Mouse (Mus musculus) testis, postnatal 14 days (tissue): Measurements from ENCODE around the gene Rnf144b.

Experiments used
- DNase-seq: peaks from one replicate; pipeline ENCODE4 v3.0.0; 2021; ENCODE audit warnings: low spot score

Rnf144b gene

GRCm38 (mm10) chr13:47124986-47125385 lies 2.5 kb downstream of the Rnf144b start:
- DNase-seq = no peak

DNA sequence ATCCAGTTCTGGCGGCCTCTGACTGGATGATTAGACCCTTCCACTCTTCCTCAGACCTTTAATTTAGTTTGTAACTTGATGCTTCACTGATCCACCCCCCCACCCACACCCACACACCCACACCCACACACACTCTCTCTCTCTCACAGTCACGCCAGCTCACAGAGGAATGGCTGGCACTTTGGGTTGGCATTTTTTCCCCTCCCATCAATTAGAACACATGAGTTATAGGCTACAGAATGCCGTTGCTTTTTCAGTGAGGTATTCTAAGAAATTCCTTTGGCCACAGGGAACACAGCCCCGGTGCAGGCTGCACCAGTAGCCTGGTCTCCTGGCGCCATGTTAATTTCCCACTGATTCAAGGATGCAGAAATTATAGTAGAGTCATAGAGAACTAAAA lies 3.1 kb downstream of the Rnf144b start:
- DNase-seq = no peak

- DNase-seq = no peak
These were observed 6.6 kb downstream of the Rnf144b start for GRCm38 (mm10) chr13:47129090-47129489.

DNA sequence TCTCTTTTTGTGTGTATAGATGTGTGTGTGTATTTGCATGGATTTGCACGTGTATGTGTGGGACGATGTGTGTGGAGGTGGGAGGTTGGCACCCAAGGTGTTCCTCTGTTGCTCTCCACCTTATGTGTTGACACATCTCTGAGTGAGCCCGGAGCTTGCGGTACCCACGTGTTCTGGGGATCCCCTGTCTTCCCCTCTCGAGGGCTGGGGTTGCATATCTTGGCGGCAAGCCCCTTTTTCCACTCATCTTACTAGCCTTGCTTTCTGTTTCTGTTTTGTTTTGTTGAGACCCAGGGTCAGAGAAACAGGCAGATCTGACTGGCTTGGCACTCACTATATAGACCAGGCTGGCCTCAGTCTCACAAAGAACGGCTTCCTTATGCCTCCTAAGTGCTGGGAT lies 10.6 kb downstream of the Rnf144b start:
- DNase-seq = no peak

- no peak for DNase-seq
These were observed 12.4 kb downstream of the Rnf144b start for GRCm38 (mm10) chr13:47134836-47135235.

DNA sequence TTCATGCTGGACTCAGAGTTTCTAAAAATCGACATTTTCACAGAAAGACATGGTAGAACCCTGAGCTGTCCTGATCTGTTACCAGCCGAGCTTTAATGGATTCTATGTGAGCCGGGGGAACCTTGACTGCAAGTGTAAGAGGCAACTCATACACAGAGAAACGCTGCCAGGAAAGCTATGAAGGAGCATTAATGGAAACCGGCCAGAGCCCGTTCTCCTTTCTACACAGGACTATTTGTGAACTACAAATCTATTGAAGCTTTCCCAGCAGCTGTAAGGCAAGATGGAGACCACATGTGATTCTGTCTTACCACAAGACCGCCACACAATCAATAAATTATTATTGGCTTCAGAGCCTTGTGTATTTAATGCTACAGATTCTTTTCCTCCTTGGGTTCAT lies 13.3 kb downstream of the Rnf144b start:
- DNase-seq = no peak

DNA sequence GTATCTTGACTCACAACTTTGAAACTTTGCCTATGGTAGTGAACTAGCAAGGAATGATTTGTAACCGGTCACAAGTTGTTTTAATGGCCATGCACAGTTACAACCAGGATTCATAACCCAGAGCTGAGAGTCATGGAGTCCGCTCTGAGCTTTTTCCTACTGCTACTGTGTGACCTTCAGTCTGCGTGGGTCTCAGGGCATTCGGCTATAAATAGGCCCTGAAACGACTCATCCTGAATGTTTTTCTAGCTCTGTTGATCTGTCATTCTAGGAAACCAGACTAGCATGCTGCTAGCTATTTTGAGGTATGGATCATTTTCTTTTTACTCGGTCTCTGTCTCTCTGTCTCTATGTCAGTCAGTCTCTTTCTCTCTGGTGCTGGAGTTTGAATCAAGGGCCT lies 20.3 kb downstream of the Rnf144b start:
- no peak for DNase-seq

- DNase-seq = no peak
These were observed 23.5 kb downstream of the Rnf144b start for GRCm38 (mm10) chr13:47145939-47146338.

DNA sequence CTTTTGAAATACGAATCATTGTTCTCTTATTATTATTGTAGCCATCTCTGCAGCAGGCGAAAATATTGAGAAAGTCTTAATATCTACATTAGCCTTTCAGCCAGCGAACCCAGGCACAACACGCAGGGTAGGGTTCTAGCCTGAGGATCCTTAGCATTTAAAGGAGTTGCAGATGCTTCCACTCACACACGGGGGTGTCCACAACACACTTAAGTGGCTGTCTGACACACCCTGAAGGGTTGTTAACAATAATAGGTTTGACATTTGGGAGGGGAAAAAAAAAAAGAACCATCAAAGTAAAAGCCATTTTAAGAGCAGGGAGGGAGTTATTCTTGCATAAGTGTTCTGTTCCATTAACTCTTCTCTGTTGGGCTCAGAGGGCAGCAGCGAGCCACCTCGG lies 23.9 kb downstream of the Rnf144b start:
- no peak for DNase-seq

DNA sequence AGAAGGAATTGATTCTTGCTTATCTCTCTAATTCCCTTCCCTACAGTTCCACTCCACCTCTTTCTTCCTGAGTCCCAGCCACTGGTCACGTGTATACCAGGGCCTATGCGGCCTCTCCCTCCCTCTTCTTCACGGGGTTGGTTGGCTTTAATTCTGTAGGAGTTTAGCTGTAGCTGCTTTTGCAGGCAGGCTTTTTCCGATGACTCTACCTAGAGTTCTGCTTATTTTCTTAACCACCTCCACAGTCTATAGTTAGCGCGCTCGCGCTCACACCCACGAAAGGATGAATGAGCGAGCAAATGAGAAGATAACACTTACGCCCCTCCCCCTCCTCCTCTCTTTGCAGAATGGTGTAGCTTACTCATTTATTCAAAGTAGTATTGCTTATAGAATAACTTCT lies 26.1 kb downstream of the Rnf144b start:
- DNase-seq = no peak

- DNase-seq = no peak
These were observed 27.5 kb downstream of the Rnf144b start for GRCm38 (mm10) chr13:47149993-47150392.

- DNase-seq = no peak
These were observed 28.6 kb downstream of the Rnf144b start for GRCm38 (mm10) chr13:47151060-47151459.

DNA sequence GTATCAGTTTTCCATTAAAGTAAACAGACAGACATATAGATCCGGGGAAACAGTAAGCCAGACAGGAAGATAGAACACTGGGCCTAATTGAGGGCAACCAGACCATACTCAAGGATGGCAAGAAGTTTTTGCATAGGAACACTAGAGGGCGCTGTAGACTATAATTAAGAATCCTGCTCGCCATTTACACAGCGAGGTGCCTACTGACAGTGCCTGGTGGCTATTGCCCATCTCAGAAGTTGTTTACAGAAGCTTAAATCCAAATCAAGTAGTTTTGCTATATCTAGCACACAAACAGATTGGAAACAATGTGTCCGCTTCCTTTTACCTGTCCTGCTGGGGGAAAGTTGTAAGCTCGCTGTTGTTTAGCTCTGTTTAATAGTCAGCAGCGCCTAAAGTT lies 29.9 kb downstream of the Rnf144b start:
- peak; percentile 22 for DNase-seq

- no peak for DNase-seq
These were observed 30.8 kb downstream of the Rnf144b start for GRCm38 (mm10) chr13:47153206-47153605.

DNA sequence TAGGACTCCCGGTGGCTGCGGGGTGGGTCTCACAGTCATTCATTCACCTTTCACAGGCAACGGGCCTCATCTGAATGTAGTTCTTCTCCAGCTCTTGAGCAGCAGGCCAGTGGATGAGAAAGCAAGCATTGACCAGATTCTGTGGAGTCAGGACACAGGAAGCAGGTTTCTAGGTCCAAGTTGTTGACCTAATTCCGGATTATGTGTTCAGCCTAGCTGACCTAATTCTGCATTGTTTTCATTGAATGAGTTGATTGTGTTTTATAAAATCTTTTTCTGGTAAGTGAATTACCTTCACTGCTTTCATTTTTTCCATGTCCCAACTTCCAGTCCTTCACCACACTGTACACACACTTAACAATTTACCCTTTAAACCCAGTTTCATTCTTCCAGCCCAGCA lies 32.4 kb downstream of the Rnf144b start:
- DNase-seq = no peak

DNA sequence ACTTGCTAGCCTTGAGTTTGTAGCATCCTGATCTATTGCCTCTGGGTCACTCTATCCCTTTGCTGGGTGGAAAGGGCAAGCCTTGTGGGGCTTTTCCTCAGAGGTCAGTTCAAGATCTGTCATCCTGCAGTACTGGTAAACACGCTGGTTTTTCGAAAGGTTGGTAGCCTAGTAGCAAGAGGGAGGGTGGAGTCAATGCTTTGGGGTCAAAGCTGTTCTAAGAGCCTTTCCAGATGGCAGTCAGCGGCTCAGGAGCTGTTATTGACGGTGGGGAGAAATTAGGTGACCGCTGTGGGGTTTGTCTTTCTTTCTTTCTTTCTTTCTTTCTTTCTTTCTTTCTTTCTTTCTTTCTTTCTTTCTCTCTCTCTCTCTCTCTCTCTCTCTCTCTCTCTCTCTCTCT lies 34.4 kb downstream of the Rnf144b start:
- no peak for DNase-seq

- no peak for DNase-seq
These were observed 39.5 kb downstream of the Rnf144b start for GRCm38 (mm10) chr13:47162001-47162400.

GRCm38 (mm10) chr13:47164732-47165131 lies 42.3 kb downstream of the Rnf144b start:
- DNase-seq = no peak

GRCm38 (mm10) chr13:47165261-47165660 lies 42.8 kb downstream of the Rnf144b start:
- no peak for DNase-seq

DNA sequence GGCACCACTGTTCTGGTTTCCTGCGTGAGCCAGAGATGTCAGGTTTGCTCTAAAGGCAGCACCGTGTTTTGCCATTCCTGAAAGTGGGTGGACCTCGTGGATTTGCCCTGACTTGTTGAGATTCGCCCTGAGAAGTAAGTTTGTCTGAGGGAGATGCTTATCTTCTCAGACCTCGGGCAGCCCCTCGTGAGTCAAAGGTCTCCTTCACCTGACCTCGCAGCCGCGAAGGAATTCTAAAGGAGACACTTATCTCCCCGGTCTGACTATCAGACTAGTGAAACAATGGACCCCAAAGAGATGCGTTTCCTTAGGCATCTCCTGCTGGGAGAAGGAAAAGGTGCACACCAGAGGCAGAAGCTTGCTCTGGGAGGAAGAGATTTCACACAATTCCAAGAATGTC lies 46.0 kb downstream of the Rnf144b start:
- DNase-seq = no peak

DNA sequence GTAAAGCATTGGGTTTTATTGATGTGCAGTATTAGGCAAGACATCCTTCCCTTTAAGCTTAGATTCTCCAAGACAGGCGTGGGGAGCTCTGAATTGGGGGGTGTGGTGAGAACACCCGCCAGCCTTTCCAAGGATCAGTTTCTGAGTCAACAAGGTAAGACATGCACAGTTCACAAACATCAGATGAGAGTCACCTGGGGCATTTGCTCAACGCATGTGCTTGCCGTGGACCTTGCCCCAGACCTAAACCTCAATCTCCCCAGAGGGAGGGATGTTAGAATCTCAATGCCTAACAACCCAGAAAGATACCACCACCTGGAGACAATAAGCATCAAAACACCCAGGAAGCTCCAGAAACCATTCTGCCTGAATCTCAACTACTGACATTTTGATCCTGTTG lies 47.6 kb downstream of the Rnf144b start:
- no peak for DNase-seq

DNA sequence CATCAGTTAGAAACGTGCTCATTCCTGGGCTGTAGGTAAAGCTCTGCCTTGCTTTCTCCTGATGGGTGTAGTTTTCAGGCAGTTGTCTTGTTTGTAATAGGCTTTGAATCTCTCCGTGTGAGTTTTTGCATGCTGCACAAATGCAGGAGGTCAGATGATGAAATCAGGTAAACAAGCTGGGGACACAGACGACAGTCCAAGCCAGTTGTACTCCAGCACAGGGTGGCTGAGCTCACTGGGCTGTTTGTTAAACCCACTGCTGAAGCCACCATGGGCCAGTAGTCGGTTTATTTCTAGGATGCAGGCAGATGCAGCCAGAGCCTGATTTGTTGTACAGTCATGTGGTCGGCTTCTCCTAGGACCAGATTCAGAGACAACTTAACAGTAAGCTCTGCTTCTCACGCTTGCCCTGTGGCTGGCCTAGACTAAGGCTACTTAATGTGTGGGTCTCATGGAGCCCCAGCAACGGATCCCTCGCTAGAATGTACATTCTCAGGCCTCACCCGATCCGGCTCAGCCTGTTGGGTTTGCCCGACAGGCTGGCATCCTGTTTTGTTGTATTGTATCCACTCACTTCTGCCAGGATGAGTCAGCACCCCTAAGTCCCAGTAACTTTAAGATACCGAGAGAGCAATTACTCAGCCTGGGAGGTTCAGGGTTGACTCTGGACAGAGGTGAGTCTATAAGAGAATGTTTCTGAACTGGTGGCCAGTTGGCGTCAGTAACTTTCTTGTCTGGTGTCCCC lies 48.5 kb downstream of the Rnf144b start:
- DNase-seq = no peak

DNA sequence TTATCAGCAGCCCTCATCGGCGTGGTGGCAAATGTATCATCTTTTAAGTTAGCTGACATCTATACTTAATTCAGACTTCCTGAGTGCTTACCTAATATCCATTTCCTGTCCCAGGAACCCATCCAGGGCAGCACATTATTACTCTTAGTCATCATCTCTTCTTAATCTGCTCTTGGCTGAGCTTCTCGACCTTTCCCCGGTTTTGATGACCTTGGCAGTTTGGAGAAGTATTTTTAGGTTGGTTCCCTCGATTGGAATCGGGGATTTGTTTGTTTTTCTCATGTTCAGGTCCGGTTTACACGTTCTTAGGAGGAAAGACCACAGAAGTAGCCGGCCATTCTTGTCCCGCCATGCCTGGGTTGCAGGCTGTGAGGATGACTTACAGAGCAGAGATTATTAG lies 50.4 kb downstream of the Rnf144b start:
- DNase-seq = no peak

- no peak for DNase-seq
These were observed 55.7 kb downstream of the Rnf144b start for GRCm38 (mm10) chr13:47178182-47178581.
